Comparison of ENCODE assay signal across 13 mouse cellular contexts in genomic region chr2:130632416-130632815, GRCm38 (mm10). TPM values are rescaled to one million over a fixed set of nuclear protein-coding genes. Genes with fewer than 3 reads are reported as not detected.
DNase-seq lines count a peak whose midpoint lies in the region; ATAC-seq and TF ChIP-seq lines count a peak whose summit lies in the region.
"Had no signal": no experiment of that assay in that cellular context is flagged by ENCODE, and none has a peak within 500 bp of the region (broad histone marks: within the 10 kb centered on the region; RNA-seq: fewer than 3 reads in every experiment).

No protein-coding gene starts in this region.

- no peaks in the 10 kb centered on the region for H3K9me3 ChIP-seq in hindbrain, embryonic 14.5 days (ENCODE audit: control insufficient read depth, low read length)
- H3K9me3 ChIP-seq in hindbrain, embryonic 16.5 days (ENCODE audit: control insufficient read depth, low read length), result no peaks in the 10 kb centered on the region
- H3K9me3 ChIP-seq in midbrain, postnatal 0 days (ENCODE audit: low read length), result no peaks in the 10 kb centered on the region
- H3K9me3 ChIP-seq in midbrain, embryonic 13.5 days, result no peaks in the 10 kb centered on the region
- H3K9me3 ChIP-seq: liver, embryonic 12.5 days; stomach, embryonic 15.5 days had no signal

- 0 out of 2 replicates have a peak overlapping the region, but pooled peaks have one; percentile 11 for H3K27ac ChIP-seq in hindbrain, embryonic 14.5 days
- no peak overlapping the region for H3K27ac ChIP-seq in hindbrain, embryonic 16.5 days (ENCODE audit: low read depth, low read length)
- no peak overlapping the region for H3K27ac ChIP-seq in midbrain, postnatal 0 days (ENCODE audit: low read depth, low read length)
- no peak overlapping the region for H3K27ac ChIP-seq in midbrain, embryonic 13.5 days
- no peak overlapping the region for H3K27ac ChIP-seq in cortical plate, adult 2 months (ENCODE audit: insufficient read depth, low read length)
- H3K27ac ChIP-seq: gastrocnemius, adult 2 months; liver, embryonic 12.5 days; stomach, embryonic 15.5 days had no signal

- no peak overlapping the region for H3ac ChIP-seq in myocyte (ENCODE audit: control insufficient read depth, insufficient read length)

- no peak overlapping the region for H3K4me2 ChIP-seq in hindbrain, embryonic 14.5 days (replicated peaks)
- no peak overlapping the region for H3K4me2 ChIP-seq in hindbrain, embryonic 16.5 days (ENCODE audit: low read length)
- no peak overlapping the region for H3K4me2 ChIP-seq in midbrain, postnatal 0 days (ENCODE audit: low read depth, low read length, poor library complexity, severe bottlenecking)
- H3K4me2 ChIP-seq in midbrain, embryonic 13.5 days (replicated peaks), result no peak overlapping the region
- no peak overlapping the region for H3K4me2 ChIP-seq in myocyte (ENCODE audit: low read depth)
- H3K4me2 ChIP-seq: liver, embryonic 12.5 days; stomach, embryonic 15.5 days had no signal

- H3K4me3 ChIP-seq in hindbrain, embryonic 14.5 days (replicated peaks; ENCODE audit: low read length), result no peak overlapping the region
- H3K4me3 ChIP-seq in hindbrain, embryonic 16.5 days (ENCODE audit: low read length), result no peak overlapping the region
- H3K4me3 ChIP-seq in midbrain, postnatal 0 days (ENCODE audit: low read depth, low read length), result no peak overlapping the region
- H3K4me3 ChIP-seq in midbrain, embryonic 13.5 days (replicated peaks), result no peak overlapping the region
- no peak overlapping the region for H3K4me3 ChIP-seq in cortical plate, adult 2 months (ENCODE audit: insufficient read depth, low read length)
- no peak overlapping the region for H3K4me3 ChIP-seq in myocyte
- H3K4me3 ChIP-seq: gastrocnemius, adult 2 months; liver, embryonic 12.5 days; stomach, embryonic 15.5 days had no signal

- H3K79me2 ChIP-seq in myocyte (ENCODE audit: control insufficient read depth, insufficient read depth), result peaks cover 21% of the 10 kb centered on the region

- no peak for DNase-seq in hindbrain, embryonic 14.5 days (ENCODE audit: low spot score)
- peak; percentile 60 for DNase-seq in midbrain, postnatal 0 days (ENCODE audit: low spot score)
- no peak for DNase-seq in embryo, embryonic 10 days (ENCODE audit: low spot score)
- DNase-seq: gastrocnemius, adult 2 months; heart, adult 18-20 months; heart, postnatal 10 days; lung, postnatal 10 days had no signal

- no peak for ATAC-seq in hindbrain, embryonic 14.5 days (ENCODE audit: low FRiP score)
- no peak for ATAC-seq in hindbrain, embryonic 16.5 days
- no peak for ATAC-seq in midbrain, postnatal 0 days (ENCODE audit: low FRiP score)
- ATAC-seq in midbrain, embryonic 13.5 days, result no peak
- ATAC-seq: liver, embryonic 12.5 days had no signal

- WGBS in hindbrain, embryonic 14.5 days, result 50% methylated on average over 1 of the region's 1 CpGs
- WGBS in hindbrain, embryonic 16.5 days, result 55% methylated on average over 1 of the region's 1 CpGs
- WGBS in midbrain, postnatal 0 days, result 52% methylated on average over 1 of the region's 1 CpGs
- 39% methylated on average over 1 of the region's 1 CpGs for WGBS in midbrain, embryonic 13.5 days

- H3K36me3 ChIP-seq in hindbrain, embryonic 14.5 days (replicated peaks; ENCODE audit: control insufficient read depth, insufficient read depth), result peaks cover 28% of the 10 kb centered on the region
- peaks cover 9% of the 10 kb centered on the region; the same call in 1 of the 2 replicates for H3K36me3 ChIP-seq in hindbrain, embryonic 16.5 days (ENCODE audit: control insufficient read depth, insufficient read depth, low read length)
- peaks cover 23% of the 10 kb centered on the region for H3K36me3 ChIP-seq in midbrain, postnatal 0 days (ENCODE audit: insufficient read depth, low read length)
- peaks cover 4% of the 10 kb centered on the region for H3K36me3 ChIP-seq in midbrain, embryonic 13.5 days
- H3K36me3 ChIP-seq in myocyte (ENCODE audit: control insufficient read depth, insufficient read depth), result peaks cover 4% of the 10 kb centered on the region

- TF ChIP-seq POLR2A in cortical plate, adult 2 months (IDR thresholded peaks at IDR 0.05; ENCODE audit: extremely low read depth, insufficient read depth, low read length), result 0 out of 2 replicates have a peak, but pooled peaks have one; percentile 27
- no peak for TF ChIP-seq POLR2A in myocyte (IDR thresholded peaks at IDR 0.05; ENCODE audit: insufficient read length, low read depth)

- no peak overlapping the region for H3K9ac ChIP-seq in hindbrain, embryonic 14.5 days
- no peak overlapping the region for H3K9ac ChIP-seq in hindbrain, embryonic 16.5 days (ENCODE audit: low read depth, low read length)
- H3K9ac ChIP-seq in midbrain, postnatal 0 days (replicated peaks; ENCODE audit: low read length, poor library complexity, severe bottlenecking), result no peak overlapping the region
- H3K9ac ChIP-seq in midbrain, embryonic 13.5 days (replicated peaks), result no peak overlapping the region
- H3K9ac ChIP-seq: liver, embryonic 12.5 days; stomach, embryonic 15.5 days had no signal

- TF ChIP-seq CTCF in midbrain, postnatal 0 days (IDR thresholded peaks at IDR 0.05), result no peak
- no peak for TF ChIP-seq CTCF in cortical plate, adult 2 months (IDR thresholded peaks at IDR 0.05; ENCODE audit: extremely low read depth, insufficient read depth, low read length)

- H3K4me1 ChIP-seq in hindbrain, embryonic 14.5 days (replicated peaks; ENCODE audit: control insufficient read depth, insufficient read depth, low read length), result peaks cover 24% of the 10 kb centered on the region
- H3K4me1 ChIP-seq in hindbrain, embryonic 16.5 days (ENCODE audit: control insufficient read depth, insufficient read depth, low read depth, low read length), result peaks cover 26% of the 10 kb centered on the region
- peaks cover 6% of the 10 kb centered on the region for H3K4me1 ChIP-seq in midbrain, postnatal 0 days (ENCODE audit: insufficient read depth, low read length)
- H3K4me1 ChIP-seq in midbrain, embryonic 13.5 days (replicated peaks), result peaks cover 44% of the 10 kb centered on the region
- peaks cover 1% of the 10 kb centered on the region; the same call in 1 of the 2 replicates for H3K4me1 ChIP-seq in cortical plate, adult 2 months (ENCODE audit: control insufficient read depth, insufficient read depth, low read length)

- peaks cover 38% of the 10 kb centered on the region for H3K27me3 ChIP-seq in hindbrain, embryonic 14.5 days (ENCODE audit: control insufficient read depth, insufficient read depth, low read length)
- H3K27me3 ChIP-seq in hindbrain, embryonic 16.5 days (replicated peaks; ENCODE audit: control insufficient read depth, insufficient read depth, low read length), result peaks cover 33% of the 10 kb centered on the region
- peaks cover 26% of the 10 kb centered on the region for H3K27me3 ChIP-seq in midbrain, postnatal 0 days (ENCODE audit: insufficient read depth, low read length)
- H3K27me3 ChIP-seq in midbrain, embryonic 13.5 days, result peaks cover 54% of the 10 kb centered on the region
- H3K27me3 ChIP-seq in myocyte (ENCODE audit: control insufficient read depth, insufficient read depth, insufficient read length), result no peaks in the 10 kb centered on the region

RNA-seq across cellular contexts. Expression of gene Ubox5, which starts 2.6 kb away (rescaled TPM):
- polyA plus RNA-seq in hindbrain, embryonic 14.5 days (2014; fragmentation: Nextera tagmentation; extraction: Ambion mirVana), result 9.7 and 12.6 TPM in 2 replicates
- 8.9 and 9.9 TPM in 2 replicates for polyA plus RNA-seq in hindbrain, embryonic 16.5 days (2015; fragmentation: Nextera tagmentation; extraction: Ambion mirVana)
- total RNA-seq in midbrain, postnatal 0 days (2014; rRNA removed), result 6.0 and 6.8 TPM in 2 replicates
- 5.1 and 5.5 TPM in 2 replicates for polyA plus RNA-seq in midbrain, postnatal 0 days (2015; fragmentation: Nextera tagmentation; extraction: Ambion mirVana)
- 12.8 and 13.4 TPM in 2 replicates for polyA plus RNA-seq in midbrain, embryonic 13.5 days (2015; fragmentation: Nextera tagmentation; extraction: Ambion mirVana)
- 11.0 and 11.3 TPM in 2 replicates for polyA plus RNA-seq in cortical plate, adult 2 months (2012; rRNA removed)
- 5.4 TPM for polyA plus RNA-seq in myocyte (2012; fragmentation: generic; extraction: Trizol)

RNA-seq across cellular contexts. Expression of gene Fastkd5, which starts 2.6 kb away (rescaled TPM):
- 11.5 and 12.8 TPM in 2 replicates for polyA plus RNA-seq in hindbrain, embryonic 14.5 days (2014; fragmentation: Nextera tagmentation; extraction: Ambion mirVana)
- 9.7 and 10.8 TPM in 2 replicates for polyA plus RNA-seq in hindbrain, embryonic 16.5 days (2015; fragmentation: Nextera tagmentation; extraction: Ambion mirVana)
- total RNA-seq in midbrain, postnatal 0 days (2014; rRNA removed), result 7.9 and 8.4 TPM in 2 replicates
- polyA plus RNA-seq in midbrain, postnatal 0 days (2015; fragmentation: Nextera tagmentation; extraction: Ambion mirVana), result 5.9 and 7.4 TPM in 2 replicates
- 13.8 and 13.9 TPM in 2 replicates for polyA plus RNA-seq in midbrain, embryonic 13.5 days (2015; fragmentation: Nextera tagmentation; extraction: Ambion mirVana)
- 3.7 and 4.8 TPM in 2 replicates for polyA plus RNA-seq in cortical plate, adult 2 months (2012; rRNA removed)
- 5.9 TPM for polyA plus RNA-seq in myocyte (2012; fragmentation: generic; extraction: Trizol)

RNA-seq across cellular contexts. Expression of gene Lzts3, which starts 10.2 kb away (rescaled TPM):
- polyA plus RNA-seq in hindbrain, embryonic 14.5 days (2014; fragmentation: Nextera tagmentation; extraction: Ambion mirVana), result 5.3 and 5.7 TPM in 2 replicates
- 21.1 and 21.2 TPM in 2 replicates for polyA plus RNA-seq in hindbrain, embryonic 16.5 days (2015; fragmentation: Nextera tagmentation; extraction: Ambion mirVana)
- total RNA-seq in midbrain, postnatal 0 days (2014; rRNA removed), result 65.9 and 76.6 TPM in 2 replicates
- 14.2 and 18.8 TPM in 2 replicates for polyA plus RNA-seq in midbrain, postnatal 0 days (2015; fragmentation: Nextera tagmentation; extraction: Ambion mirVana)
- 8.0 and 9.2 TPM in 2 replicates for polyA plus RNA-seq in midbrain, embryonic 13.5 days (2015; fragmentation: Nextera tagmentation; extraction: Ambion mirVana)
- polyA plus RNA-seq in cortical plate, adult 2 months (2012; rRNA removed), result 200 and 201 TPM in 2 replicates
- 13.3 TPM for polyA plus RNA-seq in myocyte (2012; fragmentation: generic; extraction: Trizol)

RNA-seq across cellular contexts. Expression of gene Ddrgk1, which starts 32.0 kb away (rescaled TPM):
- 62.5 and 65.3 TPM in 2 replicates for polyA plus RNA-seq in hindbrain, embryonic 14.5 days (2014; fragmentation: Nextera tagmentation; extraction: Ambion mirVana)
- polyA plus RNA-seq in hindbrain, embryonic 16.5 days (2015; fragmentation: Nextera tagmentation; extraction: Ambion mirVana), result 77.4 and 80.3 TPM in 2 replicates
- total RNA-seq in midbrain, postnatal 0 days (2014; rRNA removed), result 24.4 and 36.0 TPM in 2 replicates
- 88.6 and 90.4 TPM in 2 replicates for polyA plus RNA-seq in midbrain, postnatal 0 days (2015; fragmentation: Nextera tagmentation; extraction: Ambion mirVana)
- 60.2 and 62.0 TPM in 2 replicates for polyA plus RNA-seq in midbrain, embryonic 13.5 days (2015; fragmentation: Nextera tagmentation; extraction: Ambion mirVana)
- 102 and 109 TPM in 2 replicates for polyA plus RNA-seq in cortical plate, adult 2 months (2012; rRNA removed)
- 137 TPM for polyA plus RNA-seq in myocyte (2012; fragmentation: generic; extraction: Trizol)

RNA-seq across cellular contexts. Expression of gene Itpa, which starts 35.0 kb away (rescaled TPM):
- polyA plus RNA-seq in hindbrain, embryonic 14.5 days (2014; fragmentation: Nextera tagmentation; extraction: Ambion mirVana), result 115 and 116 TPM in 2 replicates
- polyA plus RNA-seq in hindbrain, embryonic 16.5 days (2015; fragmentation: Nextera tagmentation; extraction: Ambion mirVana), result 127 and 128 TPM in 2 replicates
- total RNA-seq in midbrain, postnatal 0 days (2014; rRNA removed), result 140 and 160 TPM in 2 replicates
- 126 and 130 TPM in 2 replicates for polyA plus RNA-seq in midbrain, postnatal 0 days (2015; fragmentation: Nextera tagmentation; extraction: Ambion mirVana)
- 155 and 165 TPM in 2 replicates for polyA plus RNA-seq in midbrain, embryonic 13.5 days (2015; fragmentation: Nextera tagmentation; extraction: Ambion mirVana)
- 64.5 TPM in 2 replicates for polyA plus RNA-seq in cortical plate, adult 2 months (2012; rRNA removed)
- 54.4 TPM for polyA plus RNA-seq in myocyte (2012; fragmentation: generic; extraction: Trizol)
